Mouse (Mus musculus) CH12F3 (cell line): Measurements from ENCODE around the gene Olfr571.

Source experiments
- in situ Hi-C: fragments of 300-500 bp; cut with MboI; formaldehyde crosslinking; loops from 2 replicates; pipeline ENCODE4 v1.14.3; 2020; ENCODE audit warnings: low sequenced_read_pairs

Gene Olfr571

GRCm38 (mm10) chr7:102917032-102917875, at the start of gene Olfr571:
Olfr571 (minus strand) TSS chr7:102917536.
- in situ Hi-C loops = loop anchor here (10.0 kb wide), 1 partner anchor 412 kb away; no protein-coding TSS in a partner anchor

- in situ Hi-C loops = no loop called here
These were observed 45.0 kb upstream of the Olfr571 start, which contains the start of gene Olfr576 for GRCm38 (mm10) chr7:102962360-102962759. Olfr576 (plus strand) TSS chr7:102962660.

GRCm38 (mm10) chr7:102958593-102958992, 41.3 kb upstream of the Olfr571 start, which contains the start of gene Olfr575:
Olfr575 (minus strand) TSS chr7:102958775.
- in situ Hi-C loops = no loop called here

GRCm38 (mm10) chr7:102958137-102958536, 40.8 kb upstream of the Olfr571 start:
- in situ Hi-C loops = no loop called here

GRCm38 (mm10) chr7:102950732-102951131, 33.4 kb upstream of the Olfr571 start:
- in situ Hi-C loops = no loop called here

GRCm38 (mm10) chr7:102948167-102948566, 30.8 kb upstream of the Olfr571 start, which contains the start of gene Olfr574:
Olfr574 (plus strand) TSS chr7:102948467.
- in situ Hi-C loops = no loop called here

- in situ Hi-C loops = no loop called here
These were observed 26.1 kb upstream of the Olfr571 start for GRCm38 (mm10) chr7:102943417-102943816.

- in situ Hi-C loops = no loop called here
These were observed 25.1 kb upstream of the Olfr571 start, which contains the start of gene Olfr573-ps1 for GRCm38 (mm10) chr7:102942475-102942874. Olfr573-ps1 (minus strand) TSS chr7:102942575.

- in situ Hi-C loops = no loop called here
These were observed 9.8 kb upstream of the Olfr571 start for GRCm38 (mm10) chr7:102927105-102927504.

- in situ Hi-C loops = no loop called here
These were observed 6.8 kb upstream of the Olfr571 start, which contains the start of gene Olfr572 for GRCm38 (mm10) chr7:102924109-102924508. Olfr572 (plus strand) TSS chr7:102924409.

- in situ Hi-C loops = loop anchor here (10.0 kb wide), 1 partner anchor 415 kb away; no protein-coding TSS in a partner anchor
These were observed 2.3 kb upstream of the Olfr571 start for GRCm38 (mm10) chr7:102919632-102920031.

GRCm38 (mm10) chr7:102916405-102916804, 931 bp downstream of the Olfr571 start:
- in situ Hi-C loops = loop anchor here (10.0 kb wide), 1 partner anchor 412 kb away; no protein-coding TSS in a partner anchor

- in situ Hi-C loops = loop anchor here (10.0 kb wide), 1 partner anchor 410 kb away; no protein-coding TSS in a partner anchor
These were observed 2.1 kb downstream of the Olfr571 start for GRCm38 (mm10) chr7:102915261-102915660.

GRCm38 (mm10) chr7:102890782-102891181, 26.6 kb downstream of the Olfr571 start, which contains the start of gene Olfr569:
Olfr569 (minus strand) TSS chr7:102890882.
- in situ Hi-C loops = no loop called here

GRCm38 (mm10) chr7:102876822-102877221, 40.5 kb downstream of the Olfr571 start, which contains the start of gene Olfr568:
Olfr568 (plus strand) TSS chr7:102877122.
- in situ Hi-C loops = no loop called here

- in situ Hi-C loops = no loop called here
These were observed 58.7 kb downstream of the Olfr571 start, which contains the start of gene Olfr566 for GRCm38 (mm10) chr7:102858665-102859064. Olfr566 (minus strand) TSS chr7:102858765.

- in situ Hi-C loops = no loop called here
These were observed 61.5 kb downstream of the Olfr571 start for GRCm38 (mm10) chr7:102855807-102856206.
